Mouse (Mus musculus) right cerebral cortex, postnatal 36 days (tissue): Measurements from ENCODE around the gene Fam169b.

Experiments
- DNase-seq, 2 experiments: peaks; one replicate each; pipeline ENCODE4 v3.0.0; 2022; ENCODE audit warnings: low spot score in 2 of 2, mixed read lengths in 1 of 2

Gene Fam169b

GRCm38 (mm10) chr7:68318979-68319378 is 45.3 kb downstream of the Fam169b start:
- no peak for DNase-seq

DNA sequence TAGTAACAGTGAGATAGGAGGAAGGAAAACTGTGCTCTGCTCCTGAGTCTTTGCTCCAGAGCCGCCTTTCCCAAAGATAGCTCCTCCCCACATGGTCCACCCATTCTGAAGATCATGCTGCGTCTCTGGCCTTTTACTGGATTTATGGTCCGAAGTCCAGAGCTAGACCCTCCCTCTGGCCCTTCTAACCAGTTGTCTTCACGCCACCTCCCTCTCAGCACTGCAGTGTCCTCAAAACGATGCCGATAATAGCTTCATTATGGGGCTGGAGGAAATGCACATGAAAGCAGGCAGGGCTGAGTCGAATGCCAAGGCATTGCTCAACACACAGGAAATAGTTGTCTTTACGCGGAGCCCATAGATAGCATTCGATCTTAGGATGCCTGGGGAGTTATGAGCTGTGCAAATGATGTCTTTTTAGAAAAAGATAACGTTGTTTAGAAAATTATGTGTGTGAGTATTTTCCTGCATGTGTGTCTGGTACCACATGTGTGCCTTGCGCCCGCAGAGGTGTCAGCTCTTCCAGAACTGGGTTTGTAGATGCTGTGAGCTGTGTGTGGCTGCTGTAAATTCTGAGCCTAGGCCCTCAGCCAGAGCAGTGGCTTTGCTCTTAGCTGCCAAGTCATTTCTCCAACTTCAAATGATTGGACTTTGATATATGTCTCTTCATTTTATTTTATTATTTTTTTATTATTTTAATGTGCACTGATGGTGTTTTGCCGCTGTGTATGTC is 46.6 kb downstream of the Fam169b start:
- DNase-seq = no peak

DNA sequence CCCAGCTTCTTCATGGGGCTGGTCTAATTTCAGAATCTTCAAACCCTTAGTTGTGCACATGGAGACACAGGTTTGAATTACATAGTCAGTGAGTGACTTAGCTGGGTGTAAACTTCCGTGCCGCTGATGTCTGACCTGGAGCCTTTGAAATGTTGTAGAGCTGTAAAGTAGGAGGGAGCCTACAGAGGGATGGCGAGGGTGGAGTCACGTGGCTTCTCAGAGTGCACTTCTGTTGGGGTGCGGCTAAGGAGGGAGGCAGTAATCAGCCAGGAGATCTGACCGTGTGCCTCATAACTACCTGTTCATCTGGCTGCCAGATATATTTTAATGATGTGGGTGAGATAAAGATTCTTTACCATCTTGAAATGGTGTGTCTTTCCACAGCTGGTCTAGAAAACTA is 49.4 kb downstream of the Fam169b start:
- DNase-seq = no peak

DNA sequence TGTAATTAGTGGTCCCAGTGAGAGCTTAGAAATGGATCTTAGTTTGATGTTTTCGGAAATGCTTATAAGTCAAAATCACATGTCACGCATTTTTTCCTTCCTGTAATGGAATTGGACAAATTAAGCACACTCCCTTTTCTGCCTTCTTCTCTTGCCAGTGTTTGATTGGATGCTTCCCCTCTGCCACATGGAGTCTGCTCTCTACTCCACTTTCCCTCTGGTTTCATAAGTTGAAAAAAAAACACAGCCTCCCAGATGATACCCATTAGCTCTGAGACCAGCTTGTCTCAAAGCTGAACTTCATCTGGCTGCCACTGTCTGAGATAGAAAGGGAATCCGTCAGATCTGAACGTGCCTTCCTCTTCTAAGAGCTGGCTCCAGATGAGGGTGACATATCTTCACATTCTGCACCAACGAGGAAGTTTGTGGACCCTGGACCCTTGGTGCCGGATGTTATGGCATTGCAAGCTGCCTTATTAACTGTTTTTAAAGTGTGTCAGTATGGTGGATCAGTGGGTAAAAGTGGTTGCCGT is 52.6 kb downstream of the Fam169b start:
- DNase-seq = no peak

DNA sequence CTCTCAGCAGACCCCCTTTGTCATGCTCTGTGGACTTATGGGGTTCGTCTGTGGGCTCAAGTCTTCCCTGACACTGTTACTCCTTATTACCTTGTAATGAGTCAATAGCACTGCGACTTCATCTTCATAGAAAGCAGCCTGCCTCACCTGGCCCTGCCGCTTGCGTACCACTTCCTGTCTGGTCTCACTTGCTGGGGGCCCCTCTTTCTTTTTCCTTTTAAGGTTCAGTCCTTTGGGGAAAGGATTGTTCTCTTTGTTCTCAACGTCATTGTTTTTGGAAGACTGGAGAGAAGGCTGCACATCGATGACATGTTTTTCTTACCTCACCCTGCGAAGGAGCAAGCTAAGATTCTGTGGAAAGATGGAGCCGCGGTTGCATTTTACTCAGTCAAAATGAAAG is 55.4 kb downstream of the Fam169b start:
- DNase-seq = no peak

DNA sequence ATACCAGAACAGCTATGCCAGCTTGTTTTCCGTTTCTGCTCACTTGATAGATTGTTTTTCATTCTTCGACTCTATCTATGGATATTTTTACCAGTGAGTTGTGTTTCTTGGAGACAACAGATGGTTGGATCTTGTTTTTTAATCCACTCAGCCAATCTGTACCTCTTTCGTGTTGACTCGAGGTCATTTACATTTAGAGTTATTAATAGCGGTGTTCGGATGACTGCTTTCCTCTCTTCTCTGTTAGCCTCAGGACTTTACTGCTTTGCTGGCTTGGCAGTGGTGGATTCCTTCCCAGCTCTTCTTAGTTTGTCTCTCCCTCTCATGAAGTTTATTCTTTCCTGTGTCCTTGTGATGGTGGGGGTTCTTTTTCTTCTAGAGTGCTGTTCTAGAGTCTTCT is 59.2 kb downstream of the Fam169b start:
- DNase-seq = no peak

DNA sequence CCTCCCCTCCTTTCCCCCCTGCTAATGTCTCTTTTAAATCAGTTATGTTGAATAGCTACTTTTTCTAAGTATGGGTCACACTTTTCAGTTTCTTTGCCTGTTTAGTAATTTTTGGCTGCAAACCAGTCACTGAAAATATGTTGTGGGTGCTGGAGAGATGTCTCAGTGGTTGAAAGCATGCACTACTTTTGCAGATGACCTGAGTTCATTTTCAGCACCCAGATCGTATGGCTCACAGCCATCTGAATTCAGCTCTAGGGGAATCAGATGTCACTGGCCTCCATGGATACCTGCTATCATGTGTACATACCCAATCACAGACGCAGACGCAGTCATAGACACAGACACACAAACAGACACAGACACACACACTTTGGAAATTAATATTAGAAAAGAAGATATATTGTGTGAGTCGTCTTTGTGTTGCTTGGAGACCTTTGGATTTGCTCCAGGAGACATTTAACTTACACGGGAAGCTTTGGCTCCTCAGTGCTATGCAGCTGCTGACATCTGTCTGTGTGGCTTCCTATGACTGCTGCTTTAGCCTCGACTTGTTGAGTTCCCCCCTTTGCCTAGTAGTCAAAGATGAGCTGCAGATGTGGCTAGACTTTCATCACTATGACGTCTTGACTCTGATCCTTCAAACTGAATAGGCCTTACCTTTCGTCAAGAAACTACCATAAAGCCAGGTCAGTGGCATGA is 63.6 kb downstream of the Fam169b start:
- no peak for DNase-seq

DNA sequence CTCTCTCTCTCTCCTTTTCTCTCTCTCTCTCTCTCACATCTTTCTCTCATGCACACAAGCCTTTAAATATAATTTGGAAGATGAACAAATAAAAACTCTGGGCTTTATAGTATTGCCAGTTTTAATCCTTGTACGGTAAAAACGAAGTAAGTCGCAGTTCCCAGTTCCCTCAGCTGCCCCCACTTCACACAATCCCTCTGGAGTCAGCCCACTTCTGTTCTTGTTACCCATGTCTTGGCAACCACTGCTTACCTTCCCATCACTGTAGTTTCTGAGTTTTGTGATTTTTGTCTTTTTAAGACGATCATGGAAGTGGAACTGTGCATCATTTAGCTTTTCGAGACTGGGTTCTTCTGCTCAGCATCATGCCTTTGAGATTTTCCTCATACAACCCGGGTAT is 65.0 kb downstream of the Fam169b start:
- DNase-seq = peak in 1 of 2 experiments; percentile 3

GRCm38 (mm10) chr7:68344561-68344960 is 70.9 kb downstream of the Fam169b start:
- no peak for DNase-seq

GRCm38 (mm10) chr7:68345963-68346362 is 72.3 kb downstream of the Fam169b start:
- no peak for DNase-seq

DNA sequence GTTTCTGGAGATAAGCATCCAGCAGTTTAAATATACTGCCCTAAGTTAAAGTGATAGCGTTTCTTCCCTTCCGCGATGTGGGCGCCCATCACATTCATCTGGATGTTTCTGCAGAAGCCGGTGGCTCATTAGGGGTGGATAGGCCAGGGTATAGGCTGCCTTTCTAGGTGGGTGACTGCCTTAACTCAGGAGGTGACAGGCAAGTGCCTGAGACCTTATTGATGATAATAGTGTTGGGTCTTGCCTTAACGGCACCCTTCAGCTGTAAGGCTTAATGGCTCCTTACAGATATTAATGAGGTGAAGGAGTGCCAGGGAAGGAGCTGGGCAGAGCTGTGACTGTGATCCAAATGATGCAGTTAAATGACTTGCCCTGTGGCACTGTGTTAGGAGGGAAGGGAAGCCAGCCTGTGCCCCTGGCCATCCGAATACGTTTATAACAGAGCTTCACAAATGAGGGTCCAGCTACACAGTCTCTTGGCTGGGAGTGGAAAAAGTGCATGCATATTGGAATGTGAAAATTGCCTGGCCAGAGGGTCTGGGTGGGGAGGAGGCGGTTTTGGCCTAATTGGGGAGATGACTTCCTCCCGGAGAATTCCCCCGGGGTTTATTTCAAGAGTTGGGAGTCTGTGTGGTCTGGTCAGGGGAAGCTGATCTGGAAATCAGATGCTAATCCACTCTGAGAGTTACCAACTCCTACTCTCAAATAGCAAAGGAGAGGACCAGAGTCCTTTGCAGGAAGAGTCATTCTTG is 81.9 kb downstream of the Fam169b start:
- DNase-seq = no peak

DNA sequence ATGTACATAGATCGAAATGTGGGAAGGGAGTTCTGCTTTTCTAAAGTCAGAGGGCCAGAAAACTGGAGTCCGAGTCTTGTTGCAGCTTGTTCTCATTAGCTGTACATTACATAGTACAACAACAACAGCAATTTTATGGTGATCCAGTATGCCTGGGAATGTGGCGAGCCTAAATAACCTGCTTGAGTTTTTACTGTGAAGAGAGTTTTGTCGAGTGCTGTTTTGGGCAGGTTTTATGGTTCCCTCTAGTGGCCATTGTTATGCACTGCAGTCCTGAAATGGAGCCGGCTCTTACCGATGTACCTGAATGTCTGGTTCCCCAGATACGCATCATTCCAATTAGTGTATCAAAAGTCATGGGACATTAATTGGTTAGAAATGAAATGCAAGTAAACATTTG is 83.8 kb downstream of the Fam169b start:
- peak; percentile 39 to 51 for DNase-seq

DNA sequence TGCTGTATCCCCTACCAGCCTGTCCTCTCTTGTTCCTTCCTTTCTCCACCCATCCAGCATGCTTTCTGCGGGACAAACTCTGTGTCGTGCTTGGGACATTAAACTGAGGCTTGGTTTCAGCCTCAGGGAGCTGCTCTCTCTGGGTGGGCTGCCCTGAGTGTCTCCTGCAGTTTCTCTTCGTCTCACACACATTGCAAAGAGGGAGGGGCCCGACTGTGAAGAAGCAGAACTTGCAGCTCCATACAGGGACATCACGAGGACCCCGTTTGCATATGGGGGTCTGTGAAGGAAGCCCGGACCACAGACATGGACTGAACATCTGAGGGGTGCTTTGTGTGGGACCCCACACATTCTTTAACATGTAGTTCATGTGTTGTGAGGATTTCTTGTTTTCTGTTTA is 89.0 kb downstream of the Fam169b start:
- DNase-seq = no peak

GRCm38 (mm10) chr7:68365711-68366110 is 92.1 kb downstream of the Fam169b start:
- no peak for DNase-seq

DNA sequence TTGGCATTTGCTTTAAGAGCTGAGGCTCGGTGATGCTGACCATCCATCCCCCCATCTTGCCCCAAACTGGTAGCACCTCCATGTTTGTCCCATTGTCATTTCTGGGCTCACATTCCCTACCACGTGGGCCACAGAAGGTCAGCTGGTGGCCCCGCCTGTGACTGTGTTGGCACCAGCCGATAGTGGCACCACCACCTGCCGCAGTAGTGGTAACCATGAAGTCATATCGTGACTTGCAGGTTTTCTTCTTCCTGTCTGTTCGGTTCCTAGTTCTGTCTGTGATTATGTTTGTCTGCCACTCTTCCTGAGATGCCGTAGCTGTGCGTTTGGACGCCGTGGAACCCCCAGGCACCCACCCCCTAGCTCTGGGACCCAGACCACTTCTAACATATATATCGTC is 95.3 kb downstream of the Fam169b start:
- no peak for DNase-seq

GRCm38 (mm10) chr7:68369694-68370093 is 96.1 kb downstream of the Fam169b start:
- peak; percentile 34 to 52 for DNase-seq

GRCm38 (mm10) chr7:68374109-68374857 is 100.6 kb downstream of the Fam169b start:
- peak; percentile 24 to 33 for DNase-seq

DNA sequence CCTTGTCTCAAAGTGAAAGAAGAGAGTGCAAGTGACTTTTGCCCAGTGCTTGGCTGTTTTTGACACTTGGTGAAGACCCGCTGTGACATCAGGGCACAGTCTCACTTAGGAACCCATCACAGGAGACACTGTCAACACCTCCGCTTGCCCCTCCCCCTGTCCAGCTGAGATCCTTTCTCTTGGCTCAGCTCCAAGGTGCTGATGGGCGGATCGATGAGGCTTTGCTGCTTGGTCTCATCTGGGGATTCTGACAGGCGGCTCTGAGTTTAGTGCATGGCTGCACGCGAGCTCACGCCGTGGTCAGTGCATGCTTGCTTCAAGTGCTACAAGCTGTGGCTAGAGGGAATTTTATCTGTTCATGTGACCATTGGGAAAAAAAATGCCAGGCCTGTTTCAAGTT is 108.5 kb downstream of the Fam169b start:
- DNase-seq = no peak

DNA sequence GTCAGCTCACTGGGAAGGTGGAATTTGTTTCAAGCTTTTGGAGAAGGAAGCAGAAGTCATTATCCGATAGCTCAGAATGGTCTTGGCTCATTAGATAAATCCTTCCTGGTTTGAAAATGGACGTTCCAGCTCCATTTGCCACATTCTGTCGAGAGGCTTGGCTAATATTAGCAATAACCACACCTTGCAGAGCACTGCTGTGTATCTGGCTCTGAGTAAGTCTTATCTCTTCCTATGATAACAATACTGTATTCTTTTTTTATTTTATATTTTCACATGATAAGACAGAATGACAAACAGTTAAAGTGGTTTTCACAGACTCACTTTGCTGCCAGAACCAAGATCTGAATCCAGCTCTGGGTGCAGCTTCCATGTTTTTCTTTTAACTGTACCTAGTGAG is 113.1 kb downstream of the Fam169b start:
- DNase-seq = no peak

GRCm38 (mm10) chr7:68395707-68396333 is 122.2 kb downstream of the Fam169b start:
- DNase-seq = no peak

- DNase-seq = peak in 1 of 2 experiments; percentile 16
Measured at GRCm38 (mm10) chr7:68400516-68400915, 126.9 kb downstream of the Fam169b start.
